Mouse (Mus musculus) liver, adult 2 months (tissue): ENCODE results near the gene Prph.

Source experiments
- CTCF ChIP-seq: fragments of 200-500 bp; IDR thresholded peaks from 2 replicates; pipeline ENCODE4 v1.5.1; 2011; ENCODE audit warnings: low read depth, low read length, control low read depth
- POLR2A ChIP-seq: fragments of 200-500 bp; IDR thresholded peaks from 2 replicates; pipeline ENCODE4 v1.6.1; 2011; ENCODE audit warnings: low read length, control low read depth; ENCODE audit not compliant: insufficient read depth; ENCODE audit errors: extremely low read depth

DNA sequence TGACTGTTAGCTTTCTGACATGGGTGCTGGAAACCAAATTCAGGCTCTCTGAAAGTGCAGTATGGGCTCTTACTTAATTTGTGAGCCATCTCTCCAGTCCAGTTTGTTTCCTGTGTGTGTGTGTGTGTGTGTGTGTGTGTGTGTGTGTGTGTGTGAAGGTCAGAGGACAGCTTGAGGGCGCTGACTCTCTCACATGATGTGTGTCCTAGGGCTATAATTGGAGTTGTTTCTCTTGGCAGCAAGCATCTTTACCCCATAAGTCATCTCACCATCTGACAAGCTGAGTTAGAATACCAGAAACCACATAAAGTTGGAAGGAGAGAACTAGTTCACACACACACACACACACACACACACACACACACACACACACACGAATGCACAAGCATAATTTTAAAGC is 44.1 kb upstream of the Prph start:
- no peak for TF ChIP-seq CTCF
- no peak for TF ChIP-seq POLR2A
